Mouse (Mus musculus) natural killer cell, adult 2 months (primary cell): ENCODE results near the gene Nudt7.

Experiments
- DNase-seq, 2 experiments: peaks; one replicate each; pipeline ENCODE4 v3.0.0; 2022; ENCODE audit warnings: low spot score in 2 of 2

Nudt7 gene

DNA sequence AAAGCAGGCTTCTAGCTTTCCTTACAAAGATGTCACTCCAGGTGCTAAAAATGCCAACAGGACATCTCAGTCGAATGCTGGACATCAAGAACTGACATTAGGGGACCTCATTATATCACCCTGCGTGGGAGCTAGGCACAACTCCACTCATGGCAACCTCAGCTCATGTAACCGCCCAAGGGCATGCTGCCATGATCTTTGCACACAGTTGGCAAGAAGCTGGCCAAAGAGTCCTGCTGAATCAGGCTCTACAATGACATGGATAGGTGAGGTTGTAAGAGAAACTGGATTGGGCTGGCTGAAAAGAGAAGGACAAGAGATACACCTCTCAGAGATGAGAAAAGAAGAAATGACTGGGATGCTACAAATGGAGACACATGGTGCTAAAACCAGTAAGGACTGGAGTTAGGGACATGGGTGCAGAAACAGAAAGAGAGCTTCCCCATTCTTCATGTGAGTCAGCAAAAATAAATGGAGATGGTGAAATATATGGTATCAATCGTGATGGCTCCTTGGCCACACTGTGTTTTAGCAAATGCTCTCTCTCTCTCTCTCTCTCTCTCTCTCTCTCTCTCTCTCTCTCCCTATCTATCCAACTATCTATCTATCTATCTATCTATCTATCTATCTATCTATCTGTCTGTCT is 10.4 kb downstream of the Nudt7 start:
- no peak for DNase-seq

DNA sequence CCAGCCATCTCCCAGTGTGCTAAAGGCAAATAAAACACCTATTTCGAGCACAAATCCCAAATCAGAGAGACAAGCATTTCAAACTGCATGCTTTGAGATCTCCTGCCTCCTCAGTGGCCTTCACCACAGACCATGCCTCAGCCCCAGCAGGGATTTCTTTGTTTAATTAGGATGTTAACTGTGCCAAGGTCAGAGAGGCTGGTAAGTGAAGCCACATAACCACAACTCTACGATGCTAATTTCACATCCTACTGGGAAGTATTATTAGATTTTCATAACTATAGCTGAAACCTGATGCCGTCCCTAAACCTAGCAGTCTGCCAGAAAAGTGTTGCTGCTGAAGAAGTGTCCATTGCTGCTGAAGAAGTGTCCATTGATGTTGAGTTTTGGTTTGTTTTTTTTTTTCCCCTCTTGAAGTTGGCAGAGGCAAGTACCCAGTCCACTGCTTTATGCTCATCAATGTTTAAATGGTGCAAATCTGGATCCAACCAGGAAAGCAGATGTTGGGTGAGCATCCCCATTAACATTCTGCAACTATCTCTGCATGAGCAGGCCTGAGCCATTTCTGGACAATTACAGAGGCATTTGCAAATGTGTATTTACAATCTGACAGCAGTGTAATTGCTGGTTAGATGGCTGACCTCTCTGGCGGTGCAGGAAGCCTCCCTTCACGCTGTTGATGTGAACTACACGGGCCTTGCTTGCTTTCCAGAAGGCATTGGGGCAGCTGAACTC is 20.1 kb downstream of the Nudt7 start:
- DNase-seq = no peak

DNA sequence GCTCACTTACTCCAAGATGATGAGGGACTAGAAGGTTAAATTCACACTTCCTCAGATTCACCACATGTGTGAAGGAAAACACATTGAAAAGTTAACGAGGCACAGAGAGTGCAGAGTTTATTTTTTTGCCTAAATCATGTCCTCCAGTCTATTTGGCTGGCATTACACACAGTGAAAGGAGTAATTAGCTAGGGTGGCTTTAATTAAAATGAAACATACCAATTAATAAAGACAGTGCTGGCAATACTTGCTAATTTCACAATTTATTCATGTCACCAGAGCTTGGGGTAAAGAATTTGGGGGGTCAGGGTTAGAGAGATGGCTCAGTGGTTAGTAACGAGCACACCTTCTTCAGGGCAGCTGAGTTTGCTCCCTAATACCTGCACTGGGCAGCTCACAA is 25.2 kb downstream of the Nudt7 start:
- no peak for DNase-seq

DNA sequence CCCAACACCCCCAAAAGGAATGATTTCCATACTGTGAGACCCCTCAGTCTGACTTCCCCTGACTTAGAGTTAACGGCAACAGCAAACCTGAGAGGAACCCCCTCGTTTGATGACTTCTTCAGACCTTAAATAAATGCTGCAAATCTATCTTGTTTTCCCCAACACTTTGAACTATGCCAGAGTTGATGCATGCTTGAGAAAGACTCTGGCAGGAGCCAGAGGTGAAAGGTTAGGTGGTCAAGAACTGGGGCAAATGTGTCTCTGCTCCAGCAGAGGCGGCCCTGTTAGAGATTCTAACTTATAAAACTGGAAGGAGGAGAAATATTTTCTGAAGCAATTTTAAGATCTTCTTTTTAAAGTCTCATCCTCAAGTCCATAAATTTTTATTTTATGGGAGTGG is 26.3 kb downstream of the Nudt7 start:
- DNase-seq = no peak

DNA sequence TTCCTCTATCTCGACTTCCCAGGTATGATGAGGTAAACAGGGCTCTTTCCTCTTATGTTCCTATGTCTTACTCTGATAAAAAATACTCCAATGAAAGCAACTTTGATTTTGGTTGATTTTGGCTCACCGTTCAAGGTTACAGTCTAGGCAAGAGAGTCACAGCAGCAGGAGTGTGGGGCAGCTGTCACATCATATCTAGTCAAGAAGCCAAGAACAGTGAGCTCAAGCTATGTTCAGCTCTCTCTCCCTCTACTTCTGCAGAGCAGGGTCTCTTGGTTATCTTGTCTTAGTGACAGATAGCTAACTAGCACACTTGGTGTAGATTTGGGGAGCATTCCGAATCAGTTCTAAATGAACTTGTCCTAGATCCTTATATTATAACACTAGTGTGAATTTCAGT is 30.5 kb downstream of the Nudt7 start:
- DNase-seq = no peak

DNA sequence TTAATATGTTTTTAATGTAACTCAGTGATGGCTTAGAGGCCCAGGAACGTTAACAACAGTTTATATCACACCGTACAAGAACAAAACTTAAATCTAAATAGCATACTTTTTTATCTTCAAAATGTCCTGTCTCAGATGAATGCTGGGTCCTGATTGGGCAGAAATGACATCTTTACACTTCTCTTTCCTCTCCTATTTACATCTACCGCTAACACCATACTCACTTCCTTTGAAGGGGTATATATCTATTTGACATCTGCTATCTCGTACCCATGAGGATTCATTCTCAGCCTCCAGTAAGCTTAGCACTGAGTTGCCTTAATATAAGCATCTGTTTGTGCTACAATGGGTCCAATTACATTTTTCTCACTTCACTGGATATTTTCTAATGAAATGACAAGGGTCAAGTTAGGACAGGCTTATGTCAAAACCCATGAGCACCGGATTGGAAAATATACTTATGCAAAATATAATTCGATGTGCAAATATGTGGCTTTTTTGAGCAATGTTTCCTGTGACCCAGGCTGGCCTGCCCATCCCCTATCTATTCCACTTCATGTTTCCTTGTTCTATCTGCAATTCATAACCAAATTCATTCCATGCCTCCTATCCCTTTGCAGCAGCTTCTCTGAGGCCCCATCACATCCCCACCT is 31.2 kb downstream of the Nudt7 start:
- DNase-seq = no peak

DNA sequence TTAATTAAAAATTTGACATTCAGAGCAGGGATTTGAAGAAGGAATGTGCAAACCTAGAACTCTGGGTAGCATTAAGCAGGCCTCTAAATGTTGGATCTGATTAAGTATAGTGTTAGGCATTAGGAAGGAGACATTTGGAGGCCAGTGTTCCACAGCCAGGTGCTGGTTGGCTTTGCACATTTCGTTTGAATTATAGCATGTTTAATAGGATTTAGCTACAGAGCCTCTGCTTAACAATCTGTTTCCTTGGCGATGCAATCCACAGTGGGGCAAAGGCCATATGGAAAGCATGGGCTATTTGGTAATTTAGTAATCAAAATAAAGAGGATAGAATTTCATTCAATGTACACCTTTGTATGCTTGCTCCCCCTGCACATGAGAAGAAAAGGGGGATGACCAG is 32.4 kb downstream of the Nudt7 start:
- no peak for DNase-seq

DNA sequence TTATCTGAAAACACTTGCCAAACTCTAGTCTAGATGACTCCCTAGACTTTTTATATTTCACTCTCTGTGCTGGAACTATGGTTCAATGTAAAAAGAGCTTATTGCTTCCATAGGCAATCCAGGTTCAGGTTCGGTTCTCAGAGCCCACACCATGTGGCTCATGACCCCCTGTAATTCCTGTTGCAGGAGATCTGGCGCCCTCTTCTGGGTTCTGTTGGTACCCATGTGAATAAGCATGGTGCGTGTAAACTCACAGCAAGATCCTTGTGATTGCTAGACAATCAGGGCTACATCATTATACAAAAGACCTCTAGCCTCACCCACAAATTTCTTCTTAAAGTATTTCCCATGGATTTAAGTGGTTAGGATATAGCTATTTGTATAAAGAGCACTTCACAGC is 43.4 kb downstream of the Nudt7 start:
- DNase-seq = no peak

DNA sequence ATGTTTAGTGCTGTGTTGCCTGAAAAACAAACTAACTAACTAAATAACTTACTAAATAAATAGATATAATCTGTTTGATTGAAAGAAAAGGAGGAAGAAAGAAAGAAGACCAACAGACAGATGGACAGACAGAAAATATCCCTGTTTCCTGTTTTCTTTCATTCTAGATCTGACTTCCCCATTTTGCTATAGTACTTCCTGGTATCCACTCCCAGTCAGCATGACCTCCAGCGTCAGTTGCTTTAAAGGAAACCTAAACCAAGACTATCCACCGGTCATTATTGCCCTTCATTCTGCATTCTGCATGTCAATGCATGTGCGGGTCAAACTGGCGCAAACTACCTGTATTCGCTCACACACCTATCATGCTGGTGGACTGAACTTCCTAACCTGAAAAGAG is 60.0 kb downstream of the Nudt7 start:
- no peak for DNase-seq

DNA sequence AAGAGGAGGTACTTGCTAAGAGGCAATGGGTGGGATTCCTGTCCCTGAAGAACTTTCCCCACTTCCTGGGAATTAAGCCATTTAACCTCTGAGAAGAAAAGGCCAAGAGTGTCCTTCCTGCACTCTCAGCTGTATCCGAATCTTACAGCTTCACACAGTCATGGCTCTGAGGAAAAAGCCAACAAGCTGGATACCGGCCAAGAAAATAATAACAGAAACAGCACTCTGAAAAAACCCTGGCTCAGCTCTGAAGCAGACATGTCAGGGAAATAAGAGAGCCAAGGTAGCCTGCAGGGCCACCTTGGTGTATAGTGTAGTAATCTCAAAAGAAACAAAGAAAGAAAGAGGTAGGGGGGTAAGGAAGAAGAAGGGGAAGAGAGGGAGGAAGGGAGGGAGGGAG is 65.6 kb downstream of the Nudt7 start:
- no peak for DNase-seq
